Mouse (Mus musculus) hindbrain, embryonic 16.5 days (tissue): ENCODE data around the gene Gtf3c3. TPM values are rescaled to one million over a fixed set of nuclear protein-coding genes. Genes with fewer than 3 reads are reported as not detected.

Experiments
- polyA plus RNA-seq: library from polyadenylated mRNA; unstranded; fragments of >200 nt; fragmentation: Nextera tagmentation; extraction: Ambion mirVana; gene quantifications from 2 replicates; pipeline ENCODE4 v1.2.1, GENCODE M21; 2015

Gtf3c3 gene
- polyA plus RNA-seq, 1 experiment from 2014 or later = 22.2 TPM

Other genes starting within 250 kb of the Gtf3c3 start
- gene Hecw2, start 243.8 kb downstream of the Gtf3c3 start, polyA plus RNA-seq = 7.9 and 8.0 TPM in 2 replicates
- gene Ccdc150, start 188.3 kb downstream of the Gtf3c3 start, polyA plus RNA-seq = 0.11 and 0.21 TPM in 2 replicates
- 20.7 and 21.0 TPM in 2 replicates for gene Pgap1, start 118.7 kb upstream of the Gtf3c3 start, polyA plus RNA-seq